Mouse (Mus musculus) intestine, embryonic 16.5 days (tissue): ENCODE data around the gene Rassf2. TPM values are rescaled to one million over a fixed set of nuclear protein-coding genes. Genes with fewer than 3 reads are reported as not detected.

Experiments
- ATAC-seq: fragments of 200-750 bp; cut with Nextera tagmentation; 2 replicates; pipeline ENCODE4 v1.8.0; 2017; ENCODE audit warnings: moderate TSS enrichment, moderate library complexity
- H3K27ac ChIP-seq: fragments of 300-500 bp; sonication (generic); 2 replicates; pipeline ENCODE4 v1.5.1; 2014; ENCODE audit warnings: mild to moderate bottlenecking, low read length
- H3K27me3 ChIP-seq: fragments of 300-500 bp; sonication (generic); replicated peaks from 2 replicates; pipeline ENCODE4 v1.6.1; 2014; ENCODE audit warnings: low read length, control low read depth, mixed read lengths; ENCODE audit not compliant: control insufficient read depth, insufficient read depth
- H3K36me3 ChIP-seq: fragments of 300-500 bp; sonication (generic); 2 replicates; pipeline ENCODE4 v1.6.1; 2014; ENCODE audit warnings: low read length, control low read depth; ENCODE audit not compliant: control insufficient read depth, insufficient read depth
- H3K4me1 ChIP-seq: fragments of 300-500 bp; sonication (generic); 2 replicates; pipeline ENCODE4 v1.6.1; 2014; ENCODE audit warnings: low read length, control low read depth, mixed read lengths; ENCODE audit not compliant: control insufficient read depth, insufficient read depth
- H3K4me2 ChIP-seq: fragments of 300-500 bp; sonication (generic); 2 replicates; pipeline ENCODE4 v1.6.1; 2014; ENCODE audit warnings: low read depth, low read length, control low read depth
- H3K4me3 ChIP-seq: fragments of 300-500 bp; sonication (generic); 2 replicates; pipeline ENCODE4 v1.5.1; 2014; ENCODE audit warnings: mild to moderate bottlenecking, low read length
- H3K9ac ChIP-seq: fragments of 300-500 bp; sonication (generic); 2 replicates; pipeline ENCODE4 v1.6.1; 2014; ENCODE audit warnings: low read depth, low read length
- H3K9me3 ChIP-seq: fragments of 300-500 bp; sonication (generic); 2 replicates; pipeline ENCODE4 v1.6.1; 2016; ENCODE audit warnings: low read length, control low read depth; ENCODE audit not compliant: control insufficient read depth
- WGBS: fragments of 180-500 bp; shearing (Covaris S2); extraction: QIAGEN DNeasy Blood & Tissue Kit; methylation state at CpG from one replicate; pipeline ENCODE4 v1.1.7; 2014; 5-methylcytosine and 5-hydroxymethylcytosine counted together
- polyA plus RNA-seq: library from polyadenylated mRNA; unstranded; fragments of >200 nt; fragmentation: Nextera tagmentation; extraction: Ambion mirVana; gene quantifications from 2 replicates; pipeline ENCODE4 v1.2.1, GENCODE M21; 2015

The Rassf2 gene
- polyA plus RNA-seq, 1 experiment from 2014 or later = 8.2 TPM

- 87% methylated on average over 4 of the region's 4 CpGs for WGBS
- no peak overlapping the region for H3K9ac ChIP-seq
- no peak overlapping the region for H3K4me3 ChIP-seq
- H3K27ac ChIP-seq = no peak overlapping the region
- no peak overlapping the region for H3K4me2 ChIP-seq
- H3K4me1 ChIP-seq = peaks cover 5% of the 10 kb centered on the region; the same call in 1 of the 2 replicates
- H3K9me3 ChIP-seq = no peaks in the 10 kb centered on the region
- H3K36me3 ChIP-seq = peaks cover 5% of the 10 kb centered on the region; the same call in 1 of the 2 replicates
- no peaks in the 10 kb centered on the region for H3K27me3 ChIP-seq
- no peak for ATAC-seq
Observed at GRCm38 (mm10) chr2:132053824-132054223, 23.8 kb upstream of the Rassf2 start.

- H3K4me3 ChIP-seq = no peak overlapping the region
- no peaks in the 10 kb centered on the region for H3K27me3 ChIP-seq
- H3K9ac ChIP-seq = no peak overlapping the region
- H3K4me2 ChIP-seq = no peak overlapping the region
- 0 out of 2 replicates have a peak, but pooled peaks cover 5% of the 10 kb centered on the region for H3K36me3 ChIP-seq
- no peaks in the 10 kb centered on the region for H3K9me3 ChIP-seq
- no peak; the same call in 1 of the 2 replicates for ATAC-seq
- H3K27ac ChIP-seq = no peak overlapping the region
- 54% methylated on average over 5 of the region's 5 CpGs for WGBS
- H3K4me1 ChIP-seq = peaks cover 12% of the 10 kb centered on the region
Observed at GRCm38 (mm10) chr2:132051798-132052197, 21.7 kb upstream of the Rassf2 start.

- H3K9ac ChIP-seq = no peak overlapping the region
- no peak overlapping the region for H3K4me3 ChIP-seq
- no peaks in the 10 kb centered on the region for H3K36me3 ChIP-seq
- 13% methylated on average over 3 of the region's 3 CpGs for WGBS
- H3K4me1 ChIP-seq = peaks cover 7% of the 10 kb centered on the region
- no peak overlapping the region for H3K4me2 ChIP-seq
- no peak overlapping the region for H3K27ac ChIP-seq
- H3K27me3 ChIP-seq = no peaks in the 10 kb centered on the region
- ATAC-seq = no peak
- H3K9me3 ChIP-seq = no peaks in the 10 kb centered on the region
Observed at GRCm38 (mm10) chr2:132049921-132050320, 19.9 kb upstream of the Rassf2 start.

GRCm38 (mm10) chr2:132049491-132049890, 19.4 kb upstream of the Rassf2 start:
- 66% methylated on average over 3 of the region's 3 CpGs for WGBS
- peak; percentile 67; the same call in 1 of the 2 replicates for ATAC-seq
- no peak overlapping the region for H3K4me3 ChIP-seq

GRCm38 (mm10) chr2:132048143-132048772, 18.2 kb upstream of the Rassf2 start:
- H3K27me3 ChIP-seq = no peaks in the 10 kb centered on the region
- ATAC-seq = no peak; the same call in 1 of the 2 replicates
- WGBS = 70% methylated on average over 11 of the region's 11 CpGs
- H3K9me3 ChIP-seq = no peaks in the 10 kb centered on the region
- peaks cover 12% of the 10 kb centered on the region; the same call in 1 of the 2 replicates for H3K4me1 ChIP-seq
- no peaks in the 10 kb centered on the region for H3K36me3 ChIP-seq
- H3K4me3 ChIP-seq = no peak overlapping the region
- no peak overlapping the region for H3K27ac ChIP-seq
- no peak overlapping the region for H3K4me2 ChIP-seq
- H3K9ac ChIP-seq = no peak overlapping the region

More at GRCm38 (mm10) chr2:132049491-132049890, 19.4 kb upstream of the Rassf2 start:
- H3K27me3 ChIP-seq = no peaks in the 10 kb centered on the region
- no peak overlapping the region for H3K4me2 ChIP-seq
- no peaks in the 10 kb centered on the region for H3K36me3 ChIP-seq
- H3K4me1 ChIP-seq = peaks cover 7% of the 10 kb centered on the region; the same call in 1 of the 2 replicates
- H3K9ac ChIP-seq = no peak overlapping the region
- H3K9me3 ChIP-seq = no peaks in the 10 kb centered on the region
- no peak overlapping the region for H3K27ac ChIP-seq

- WGBS = 70% methylated on average over 4 of the region's 4 CpGs
- H3K9ac ChIP-seq = no peak overlapping the region
- H3K9me3 ChIP-seq = no peaks in the 10 kb centered on the region
- no peaks in the 10 kb centered on the region for H3K27me3 ChIP-seq
- no peaks in the 10 kb centered on the region for H3K36me3 ChIP-seq
- H3K4me2 ChIP-seq = no peak overlapping the region
- no peak for ATAC-seq
- no peak overlapping the region for H3K4me3 ChIP-seq
- no peak overlapping the region for H3K27ac ChIP-seq
- H3K4me1 ChIP-seq = peaks cover 12% of the 10 kb centered on the region; the same call in 1 of the 2 replicates
Observed at GRCm38 (mm10) chr2:132047364-132047763, 17.3 kb upstream of the Rassf2 start.

GRCm38 (mm10) chr2:132046659-132047058, 16.6 kb upstream of the Rassf2 start:
- no peak for ATAC-seq
- 94% methylated on average over 4 of the region's 4 CpGs for WGBS
- H3K9me3 ChIP-seq = no peaks in the 10 kb centered on the region
- H3K27ac ChIP-seq = no peak overlapping the region
- H3K36me3 ChIP-seq = no peaks in the 10 kb centered on the region
- H3K27me3 ChIP-seq = no peaks in the 10 kb centered on the region
- no peak overlapping the region for H3K4me3 ChIP-seq
- no peak overlapping the region for H3K4me2 ChIP-seq
- H3K9ac ChIP-seq = no peak overlapping the region
- H3K4me1 ChIP-seq = peaks cover 12% of the 10 kb centered on the region; the same call in 1 of the 2 replicates

GRCm38 (mm10) chr2:132044320-132045274, 14.5 kb upstream of the Rassf2 start:
- no peak for ATAC-seq
- no peak overlapping the region for H3K4me2 ChIP-seq
- H3K9me3 ChIP-seq = no peaks in the 10 kb centered on the region
- 80% methylated on average over 15 of the region's 15 CpGs for WGBS
- H3K27me3 ChIP-seq = no peaks in the 10 kb centered on the region
- H3K27ac ChIP-seq = no peak overlapping the region
- no peak overlapping the region for H3K4me3 ChIP-seq
- peaks cover 17% of the 10 kb centered on the region; the same call in 1 of the 2 replicates for H3K4me1 ChIP-seq
- H3K36me3 ChIP-seq = no peaks in the 10 kb centered on the region
- H3K9ac ChIP-seq = no peak overlapping the region

- Histone ChIP-seq H3K4me3 (no peak overlapping the region), H3K9me3 (no peaks in the 10 kb centered on the region), H3K9ac (peak overlapping the region; percentile 41; the same call in 1 of the 2 replicates), H3K4me2 (peak overlapping the region; percentile 20; the same call in 1 of the 2 replicates), H3K27me3 (no peaks in the 10 kb centered on the region), H3K36me3 (no peaks in the 10 kb centered on the region), H3K4me1 (peaks cover 12% of the 10 kb centered on the region; the same call in 1 of the 2 replicates), H3K27ac (peak overlapping the region; percentile 63)
- WGBS = 26% methylated on average over 13 of the region's 13 CpGs
- peak; percentile 93 for ATAC-seq
Observed at GRCm38 (mm10) chr2:132043101-132043621, 13.1 kb upstream of the Rassf2 start.
